Mouse (Mus musculus): ENCODE data around the gene M1ap.

M1ap gene

GRCm38 (mm10) chr6:83008659-83009058, 62.0 kb downstream of the M1ap start:
- DNase-seq (ENCODE audit: low spot score): no peak

GRCm38 (mm10) chr6:83010010-83010409, 63.3 kb downstream of the M1ap start:
- no peak for DNase-seq (ENCODE audit: low spot score)

GRCm38 (mm10) chr6:83011255-83011654, 64.6 kb downstream of the M1ap start:
- no peak for DNase-seq (ENCODE audit: low spot score)

- DNase-seq (ENCODE audit: low spot score): no peak
Observed at GRCm38 (mm10) chr6:83011756-83012155, 65.1 kb downstream of the M1ap start.

- DNase-seq (ENCODE audit: low spot score): no peak
Observed at GRCm38 (mm10) chr6:83013444-83013843, 66.7 kb downstream of the M1ap start.

- DNase-seq (ENCODE audit: low spot score): no peak
Observed at GRCm38 (mm10) chr6:83014482-83015466, 68.1 kb downstream of the M1ap start.

GRCm38 (mm10) chr6:83015749-83016148, 69.0 kb downstream of the M1ap start:
- DNase-seq (ENCODE audit: low spot score): no peak

GRCm38 (mm10) chr6:83017190-83017589, 70.5 kb downstream of the M1ap start:
- DNase-seq (ENCODE audit: low spot score): no peak

GRCm38 (mm10) chr6:83019044-83019443, 72.3 kb downstream of the M1ap start:
- no peak for DNase-seq (ENCODE audit: low spot score)

GRCm38 (mm10) chr6:83020121-83020520, 73.4 kb downstream of the M1ap start:
- no peak for DNase-seq (ENCODE audit: low spot score)

GRCm38 (mm10) chr6:83020836-83021593, 74.3 kb downstream of the M1ap start:
- DNase-seq (ENCODE audit: low spot score): no peak

GRCm38 (mm10) chr6:83023008-83023407, 76.3 kb downstream of the M1ap start:
- no peak for DNase-seq (ENCODE audit: low spot score)

- DNase-seq (ENCODE audit: low spot score): no peak
Observed at GRCm38 (mm10) chr6:83023786-83024185, 77.1 kb downstream of the M1ap start.

- no peak for DNase-seq (ENCODE audit: low spot score)
Observed at GRCm38 (mm10) chr6:83024421-83024820, 77.7 kb downstream of the M1ap start.

GRCm38 (mm10) chr6:83025221-83025620, 78.5 kb downstream of the M1ap start:
- DNase-seq (ENCODE audit: low spot score): no peak

- DNase-seq (ENCODE audit: low spot score): no peak
Observed at GRCm38 (mm10) chr6:83027293-83027692, 80.6 kb downstream of the M1ap start.

- DNase-seq (ENCODE audit: low spot score): no peak
Observed at GRCm38 (mm10) chr6:83027706-83028105, 81.0 kb downstream of the M1ap start.

GRCm38 (mm10) chr6:83029777-83030176, 83.1 kb downstream of the M1ap start:
- DNase-seq (ENCODE audit: low spot score): no peak

GRCm38 (mm10) chr6:83031111-83031510, 84.4 kb downstream of the M1ap start:
- DNase-seq (ENCODE audit: low spot score): no peak

- DNase-seq (ENCODE audit: low spot score): no peak
Observed at GRCm38 (mm10) chr6:83031921-83032590, 85.4 kb downstream of the M1ap start.

GRCm38 (mm10) chr6:83032769-83033191, 86.1 kb downstream of the M1ap start:
- DNase-seq (ENCODE audit: low spot score): no peak
